Mouse (Mus musculus): ENCODE measurements at regions not wholly inside any gene's neighbourhood (a gene's known extent, or its start where the extent isn't known, plus 50 kb on each side); places are given as distances from the start of the nearest gene placed in this dataset.
A peak's percentile ranks its signal among the peaks of the same experiment; 100 is the strongest.

- peak in 1 of 2 experiments; percentile 1 for DNase-seq (ENCODE audit: low spot score in 2 of 2)
These were observed 91.2 kb downstream of the Rnf138rt1 start for GRCm38 (mm10) chrX:163669886-163670285.

Data from left cerebral cortex, adult 8-10 months (tissue).